Mouse (Mus musculus) liver, embryonic 13.5 days (tissue): ENCODE measurements around the gene Med24. TPM values are rescaled to one million over a fixed set of nuclear protein-coding genes. Genes with fewer than 3 reads are reported as not detected.

Experiments
- ATAC-seq: fragments of 200-750 bp; cut with Nextera tagmentation; 2 replicates; pipeline ENCODE4 v1.8.0; 2017; ENCODE audit warnings: low read depth, mild to moderate bottlenecking, moderate number of reproducible peaks, moderate library complexity
- DNase-seq: peaks from one replicate; pipeline ENCODE4 v3.0.0; 2022
- H3K27ac ChIP-seq: fragments of 300-500 bp; sonication (generic); 2 replicates; pipeline ENCODE4 v1.5.1; 2015; ENCODE audit warnings: moderate library complexity, mild to moderate bottlenecking, inconsistent platforms
- H3K27me3 ChIP-seq: fragments of 300-500 bp; sonication (generic); 2 replicates; pipeline ENCODE4 v1.6.1; 2015; ENCODE audit warnings: mild to moderate bottlenecking, inconsistent platforms
- H3K36me3 ChIP-seq: fragments of 300-500 bp; sonication (generic); 2 replicates; pipeline ENCODE4 v1.6.1; 2015; ENCODE audit warnings: mild to moderate bottlenecking, inconsistent platforms
- H3K4me1 ChIP-seq: fragments of 300-500 bp; sonication (generic); replicated peaks from 2 replicates; pipeline ENCODE4 v1.6.1; 2015; ENCODE audit warnings: inconsistent platforms
- H3K4me2 ChIP-seq: fragments of 300-500 bp; sonication (generic); 2 replicates; pipeline ENCODE4 v1.6.1; 2015; ENCODE audit warnings: inconsistent platforms, mild to moderate bottlenecking, moderate library complexity
- H3K4me3 ChIP-seq: fragments of 300-500 bp; sonication (generic); replicated peaks from 2 replicates; pipeline ENCODE4 v1.5.1; 2015; ENCODE audit warnings: mild to moderate bottlenecking, inconsistent platforms
- H3K9ac ChIP-seq: fragments of 300-500 bp; sonication (generic); 2 replicates; pipeline ENCODE4 v1.6.1; 2015; ENCODE audit warnings: mild to moderate bottlenecking, inconsistent platforms
- H3K9me3 ChIP-seq: fragments of 300-500 bp; sonication (generic); replicated peaks from 2 replicates; pipeline ENCODE4 v1.6.1; 2016; ENCODE audit warnings: inconsistent platforms
- WGBS: fragments of 180-500 bp; shearing (Covaris S2); methylation state at CpG from one replicate; pipeline ENCODE4 v1.1.7; 2015; ENCODE audit not compliant: insufficient replicate concordance; 5-methylcytosine and 5-hydroxymethylcytosine counted together
- polyA plus RNA-seq: library from polyadenylated mRNA; unstranded; fragments of >200 nt; fragmentation: Nextera tagmentation; extraction: Ambion mirVana; gene quantifications from 2 replicates; pipeline ENCODE4 v1.2.1, GENCODE M21; 2015

The Med24 gene
- polyA plus RNA-seq, 1 experiment from 2014 or later: 27.6 TPM

- Histone ChIP-seq H3K9me3 (no peaks in the 10 kb centered on the region), H3K9ac (no peak overlapping the region), H3K27ac (peak overlapping the region; percentile 6; the same call in 1 of the 2 replicates), H3K4me3 (no peak overlapping the region), H3K36me3 (peaks cover 87% of the 10 kb centered on the region), H3K4me2 (0 out of 2 replicates have a peak overlapping the region, but pooled peaks have one; percentile 3), H3K4me1 (peaks cover 40% of the 10 kb centered on the region), H3K27me3 (no peaks in the 10 kb centered on the region)
- ATAC-seq (no peak), DNase-seq (no peak)
- WGBS: 45% methylated on average over 4 of the region's 4 CpGs
These were observed 18.2 kb downstream of the Med24 start for GRCm38 (mm10) chr11:98711046-98711434.

GRCm38 (mm10) chr11:98710416-98711045, 18.7 kb downstream of the Med24 start:
- WGBS: 25% methylated on average over 12 of the region's 12 CpGs
- Histone ChIP-seq H3K9me3 (no peaks in the 10 kb centered on the region), H3K4me3 (no peak overlapping the region), H3K4me2 (0 out of 2 replicates have a peak overlapping the region, but pooled peaks have one; percentile 3), H3K4me1 (peaks cover 40% of the 10 kb centered on the region), H3K27me3 (no peaks in the 10 kb centered on the region), H3K36me3 (peaks cover 87% of the 10 kb centered on the region), H3K27ac (peak overlapping the region; percentile 6; the same call in 1 of the 2 replicates), H3K9ac (no peak overlapping the region)
- ATAC-seq: peak; percentile 52
- DNase-seq: peak; percentile 68

GRCm38 (mm10) chr11:98709001-98709741, 20.1 kb downstream of the Med24 start:
- peak overlapping the region; percentile 58 for H3K27ac ChIP-seq
- no peaks in the 10 kb centered on the region for H3K9me3 ChIP-seq
- H3K4me1 ChIP-seq: peaks cover 40% of the 10 kb centered on the region
- H3K4me3 ChIP-seq: no peak overlapping the region
- H3K36me3 ChIP-seq: peaks cover 87% of the 10 kb centered on the region
- WGBS: 61% methylated on average over 26 of the region's 26 CpGs
- H3K9ac ChIP-seq: no peak overlapping the region
- no peak overlapping the region for H3K4me2 ChIP-seq
- no peaks in the 10 kb centered on the region for H3K27me3 ChIP-seq
- no peak for DNase-seq
- ATAC-seq: no peak

- Histone ChIP-seq H3K27me3 (no peaks in the 10 kb centered on the region), H3K4me2 (no peak overlapping the region), H3K9ac (no peak overlapping the region), H3K4me3 (no peak overlapping the region), H3K9me3 (no peaks in the 10 kb centered on the region), H3K36me3 (peaks cover 80% of the 10 kb centered on the region), H3K27ac (peak overlapping the region; percentile 58), H3K4me1 (peaks cover 43% of the 10 kb centered on the region)
- DNase-seq (no peak), ATAC-seq (0 out of 2 replicates have a peak, but pooled peaks have one; percentile 18)
- WGBS: 66% methylated on average over 19 of the region's 19 CpGs
These were observed 20.8 kb downstream of the Med24 start for GRCm38 (mm10) chr11:98708282-98708956.

GRCm38 (mm10) chr11:98707401-98708281, 21.6 kb downstream of the Med24 start:
- ATAC-seq (no peak), DNase-seq (no peak)
- Histone ChIP-seq H3K36me3 (peaks cover 72% of the 10 kb centered on the region), H3K27me3 (no peaks in the 10 kb centered on the region), H3K9ac (no peak overlapping the region), H3K27ac (0 out of 2 replicates have a peak overlapping the region, but pooled peaks have one; percentile 43), H3K9me3 (no peaks in the 10 kb centered on the region), H3K4me1 (peaks cover 47% of the 10 kb centered on the region), H3K4me2 (no peak overlapping the region), H3K4me3 (no peak overlapping the region)
- 87% methylated on average over 22 of the region's 22 CpGs for WGBS

GRCm38 (mm10) chr11:98705021-98705420, 24.2 kb downstream of the Med24 start:
- H3K9ac ChIP-seq: no peak overlapping the region
- no peaks in the 10 kb centered on the region for H3K27me3 ChIP-seq
- WGBS: 85% methylated on average over 10 of the region's 10 CpGs
- H3K4me3 ChIP-seq: no peak overlapping the region
- no peak for ATAC-seq
- no peak for DNase-seq
- H3K27ac ChIP-seq: no peak overlapping the region
- H3K36me3 ChIP-seq: peaks cover 56% of the 10 kb centered on the region
- H3K4me1 ChIP-seq: peaks cover 32% of the 10 kb centered on the region
- no peak overlapping the region for H3K4me2 ChIP-seq
- H3K9me3 ChIP-seq: no peaks in the 10 kb centered on the region

- no peak for DNase-seq
- Histone ChIP-seq H3K36me3 (peaks cover 32% of the 10 kb centered on the region), H3K4me1 (0 out of 2 replicates have a peak, but pooled peaks cover 9% of the 10 kb centered on the region), H3K27me3 (no peaks in the 10 kb centered on the region), H3K4me3 (no peak overlapping the region), H3K27ac (no peak overlapping the region), H3K9me3 (no peaks in the 10 kb centered on the region), H3K4me2 (no peak overlapping the region), H3K9ac (no peak overlapping the region)
- 69% methylated on average over 5 of the region's 5 CpGs for WGBS
- 0 out of 2 replicates have a peak, but pooled peaks have one; percentile 22 for ATAC-seq
These were observed 26.9 kb downstream of the Med24 start for GRCm38 (mm10) chr11:98702323-98702722.

- H3K4me3 ChIP-seq: no peak within 1 kb of the TSS
- DNase-seq (no peak), ATAC-seq (no peak)
- H3K9ac ChIP-seq: no peak within 1 kb of the TSS
- no peak within 1 kb of the TSS for H3K27ac ChIP-seq
- WGBS: 52% methylated on average over 10 of the region's 10 CpGs
- no peaks in the 10 kb centered on the region for H3K9me3 ChIP-seq
- peaks cover 26% of the 10 kb centered on the region for H3K36me3 ChIP-seq
- no peak within 1 kb of the TSS for H3K4me2 ChIP-seq
- H3K4me1 ChIP-seq: 0 out of 2 replicates have a peak, but pooled peaks cover 7% of the 10 kb centered on the region
- no peaks in the 10 kb centered on the region for H3K27me3 ChIP-seq
These were observed 28.0 kb downstream of the Med24 start, which contains the start of gene Csf3 for GRCm38 (mm10) chr11:98701213-98701670. Gene Csf3, plus strand, starts transcription at chr11:98701263.

GRCm38 (mm10) chr11:98699911-98700310, 29.3 kb downstream of the Med24 start:
- Histone ChIP-seq H3K4me2 (no peak overlapping the region), H3K27ac (no peak overlapping the region), H3K4me1 (0 out of 2 replicates have a peak, but pooled peaks cover 7% of the 10 kb centered on the region), H3K36me3 (peaks cover 26% of the 10 kb centered on the region), H3K4me3 (no peak overlapping the region), H3K9ac (no peak overlapping the region), H3K27me3 (no peaks in the 10 kb centered on the region), H3K9me3 (no peaks in the 10 kb centered on the region)
- peak; percentile 64 for DNase-seq
- WGBS: 34% methylated on average over 4 of the region's 4 CpGs
- peak; percentile 19; the same call in 1 of the 2 replicates for ATAC-seq

- 72% methylated on average over 16 of the region's 16 CpGs for WGBS
- H3K9ac ChIP-seq: no peak overlapping the region
- H3K9me3 ChIP-seq: no peaks in the 10 kb centered on the region
- 0 out of 2 replicates have a peak, but pooled peaks cover 7% of the 10 kb centered on the region for H3K4me1 ChIP-seq
- ATAC-seq (no peak), DNase-seq (no peak)
- no peak overlapping the region for H3K4me3 ChIP-seq
- H3K36me3 ChIP-seq: peaks cover 27% of the 10 kb centered on the region
- H3K27ac ChIP-seq: no peak overlapping the region
- H3K27me3 ChIP-seq: no peaks in the 10 kb centered on the region
- no peak overlapping the region for H3K4me2 ChIP-seq
These were observed 30.2 kb downstream of the Med24 start for GRCm38 (mm10) chr11:98698849-98699640.
